Mouse (Mus musculus): ENCODE measurements at regions not wholly inside any gene's neighbourhood (a gene's known extent, or its start where the extent isn't known, plus 50 kb on each side); places are given as distances from the start of the nearest gene placed in this dataset.
"Not testable (repeated sequence)": the region's sequence is repeated elsewhere in the genome, so short reads cannot be mapped to it uniquely, and the experiment has no call there.

- ATAC-seq (replicated peaks; ENCODE audit: low FRiP score, low TSS enrichment, poor library complexity, severe bottlenecking) = no peak
These were observed 127.4 kb upstream of the Vrk2 start for GRCm38 (mm10) chr11:26721173-26721572.

- not testable (repeated sequence) for ATAC-seq (replicated peaks; ENCODE audit: low FRiP score, low TSS enrichment, poor library complexity, severe bottlenecking)
These were observed 117.4 kb upstream of the Vrk2 start for GRCm38 (mm10) chr11:26711237-26711636.

- no peak for ATAC-seq (replicated peaks; ENCODE audit: low FRiP score, low TSS enrichment, poor library complexity, severe bottlenecking)
These were observed 114.8 kb upstream of the Vrk2 start for GRCm38 (mm10) chr11:26708636-26709035.

- no peak for ATAC-seq (replicated peaks; ENCODE audit: low FRiP score, low TSS enrichment, poor library complexity, severe bottlenecking)
These were observed 90.1 kb upstream of the Vrk2 start for GRCm38 (mm10) chr11:26683850-26684249.

- ATAC-seq (replicated peaks; ENCODE audit: low FRiP score, low TSS enrichment, poor library complexity, severe bottlenecking) = no peak
These were observed 73.5 kb upstream of the Vrk2 start for GRCm38 (mm10) chr11:26667251-26667650.

GRCm38 (mm10) chr11:26660878-26661277 lies 67.1 kb upstream of the Vrk2 start:
- ATAC-seq (replicated peaks; ENCODE audit: low FRiP score, low TSS enrichment, poor library complexity, severe bottlenecking) = no peak

- not testable (repeated sequence) for ATAC-seq (replicated peaks; ENCODE audit: low FRiP score, low TSS enrichment, poor library complexity, severe bottlenecking)
These were observed 55.4 kb upstream of the Vrk2 start for GRCm38 (mm10) chr11:26649165-26649564.

Measured in megakaryocyte-erythroid progenitor cell, adult 5-6 weeks (primary cell).